Mouse (Mus musculus) liver, embryonic 14.5 days (tissue): ENCODE measurements around the gene Baz1b.

Source experiments
- CTCF ChIP-seq: IDR thresholded peaks from 2 replicates; pipeline ENCODE4 v1.5.1; 2016; ENCODE audit warnings: antibody characterized with exemption, low read depth, control low read depth
- EP300 ChIP-seq: IDR thresholded peaks from 2 replicates; pipeline ENCODE4 v1.6.1; 2016; ENCODE audit warnings: antibody characterized with exemption, low read depth

- no peak for TF ChIP-seq CTCF
- no peak for TF ChIP-seq EP300
Observed at GRCm38 (mm10) chr5:135192431-135192830, 5.4 kb downstream of the Baz1b start.
